Mouse (Mus musculus): Measurements from ENCODE around the gene Mrpl37.

Mrpl37 gene

DNA sequence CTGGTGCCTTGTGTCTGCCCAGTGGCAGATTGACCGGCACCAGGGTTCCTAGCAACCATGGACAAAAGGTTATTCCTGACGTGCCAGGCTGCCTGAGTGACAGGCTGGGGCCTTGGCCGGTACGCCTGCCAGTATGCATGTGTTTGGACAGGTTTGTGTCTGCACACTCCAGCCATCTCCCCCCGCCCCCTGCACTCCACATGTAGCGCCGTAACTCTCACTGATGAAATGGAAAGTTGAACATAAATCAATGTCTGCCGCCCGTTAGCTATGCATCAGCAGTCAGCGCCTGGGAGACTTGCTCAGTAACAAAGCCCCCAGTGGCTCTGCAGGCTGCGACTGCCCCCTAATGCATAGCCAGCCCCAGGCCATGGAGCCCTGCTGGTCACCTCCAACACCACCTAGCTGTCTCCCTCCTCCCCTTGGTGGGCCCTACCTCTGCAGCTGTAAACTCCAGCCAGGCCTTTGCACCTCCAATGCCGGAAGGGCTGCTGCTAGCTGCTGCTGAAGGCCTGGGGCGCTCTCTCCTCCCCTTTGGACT is 50.6 kb downstream of the Mrpl37 start:
- DNase-seq: no peak

DNA sequence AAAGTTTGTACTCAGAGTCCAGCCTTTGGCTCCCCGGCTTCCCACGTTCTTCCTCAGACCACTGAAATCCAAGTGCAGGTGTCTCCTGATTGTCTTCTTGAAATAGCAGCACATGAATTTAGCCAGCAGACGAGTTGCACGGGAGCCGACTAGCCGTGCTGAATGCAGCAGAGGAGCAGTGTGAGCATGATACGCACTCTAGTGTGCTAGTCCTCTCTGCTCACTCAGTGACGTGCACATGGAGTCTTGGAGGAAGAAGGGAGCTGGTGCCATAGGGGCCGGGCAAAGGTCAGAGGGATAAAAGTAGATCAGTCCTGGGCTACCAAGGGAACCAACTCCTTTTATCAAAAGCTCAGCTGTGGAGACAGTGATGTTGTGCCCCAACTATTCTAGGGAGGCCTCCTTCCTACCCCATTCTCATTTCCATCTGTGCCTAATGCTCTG is 52.8 kb downstream of the Mrpl37 start:
- DNase-seq: no peak

DNA sequence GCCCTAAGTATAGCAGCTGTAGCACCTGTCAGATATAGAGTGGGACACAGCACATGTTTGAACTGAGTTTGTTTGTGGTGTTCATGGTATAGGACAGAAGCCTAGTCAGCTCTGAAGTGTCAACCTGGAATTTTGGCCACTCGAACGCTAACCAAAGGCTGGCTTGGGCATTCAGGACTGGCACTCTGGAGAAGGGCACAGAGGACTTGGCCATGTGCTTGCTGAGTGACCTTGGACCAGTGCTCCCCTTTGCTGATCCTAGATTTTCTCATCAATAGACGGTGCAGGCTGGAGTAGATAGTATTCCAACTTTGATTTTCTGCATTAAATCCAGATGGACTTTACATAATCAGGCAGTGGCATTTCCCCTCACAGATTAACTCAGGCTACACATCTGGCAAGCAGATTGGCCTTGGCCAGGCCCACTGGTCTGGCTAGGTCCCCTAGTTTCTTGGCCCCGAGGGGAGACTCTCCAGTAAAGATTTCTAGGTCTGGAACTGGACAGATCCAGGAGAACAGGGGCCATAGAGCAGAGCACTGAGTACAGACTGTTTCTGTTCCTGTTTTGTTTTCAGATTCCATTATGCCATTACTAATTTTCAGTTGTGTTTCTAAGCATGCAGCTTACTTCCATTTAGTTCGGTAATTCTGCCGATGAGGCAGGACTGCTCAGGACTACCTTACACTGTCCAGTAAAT is 53.4 kb downstream of the Mrpl37 start:
- no peak for DNase-seq

DNA sequence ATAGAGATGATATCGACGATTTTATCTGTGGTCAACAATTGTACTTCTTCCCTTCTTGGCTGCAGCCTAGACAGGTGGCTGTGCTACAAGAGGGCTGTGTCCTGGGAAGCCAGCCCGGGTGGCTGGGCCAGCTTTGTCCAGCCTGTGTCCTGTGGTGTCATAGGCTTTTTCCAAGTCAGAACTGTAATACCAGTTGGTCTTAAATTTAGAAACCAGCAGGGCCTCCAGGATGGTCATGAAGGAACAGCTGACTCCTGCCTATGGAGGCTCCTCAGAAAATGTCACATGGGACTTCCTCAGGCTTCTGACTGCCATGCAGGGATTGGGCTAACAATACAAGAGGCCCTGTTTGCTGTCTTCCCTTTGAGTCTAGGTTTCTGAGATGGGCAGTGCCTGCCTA is 54.1 kb downstream of the Mrpl37 start:
- no peak for DNase-seq

DNA sequence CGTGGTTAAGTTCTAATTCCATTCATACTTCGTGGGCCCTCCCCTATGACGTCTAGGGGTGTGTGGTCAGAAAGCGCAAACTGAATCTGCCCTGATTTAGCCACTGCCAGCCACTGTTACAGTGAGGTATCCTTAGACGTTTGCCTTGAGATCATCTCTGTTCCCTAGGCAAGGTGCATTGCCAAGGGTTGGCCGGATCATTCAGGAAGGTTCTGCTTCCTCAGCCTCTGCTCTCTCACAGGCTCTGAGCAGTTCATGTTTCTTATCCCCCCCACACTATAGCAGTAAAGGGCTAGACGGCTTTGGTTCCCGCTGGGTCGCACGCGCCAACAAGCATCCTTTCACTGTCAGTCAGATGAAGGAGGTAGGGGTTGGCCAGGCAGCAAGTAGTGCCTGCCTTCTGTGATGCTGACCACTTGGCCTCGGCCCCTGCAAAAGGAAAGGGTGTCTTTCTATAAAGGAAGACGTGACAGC is 54.6 kb downstream of the Mrpl37 start:
- no peak for DNase-seq

GRCm38 (mm10) chr4:107011325-107012004 is 55.2 kb downstream of the Mrpl37 start:
- peak in 1 of 2 experiments; percentile 21 for DNase-seq

GRCm38 (mm10) chr4:107009548-107009947 is 57.1 kb downstream of the Mrpl37 start:
- DNase-seq: no peak

DNA sequence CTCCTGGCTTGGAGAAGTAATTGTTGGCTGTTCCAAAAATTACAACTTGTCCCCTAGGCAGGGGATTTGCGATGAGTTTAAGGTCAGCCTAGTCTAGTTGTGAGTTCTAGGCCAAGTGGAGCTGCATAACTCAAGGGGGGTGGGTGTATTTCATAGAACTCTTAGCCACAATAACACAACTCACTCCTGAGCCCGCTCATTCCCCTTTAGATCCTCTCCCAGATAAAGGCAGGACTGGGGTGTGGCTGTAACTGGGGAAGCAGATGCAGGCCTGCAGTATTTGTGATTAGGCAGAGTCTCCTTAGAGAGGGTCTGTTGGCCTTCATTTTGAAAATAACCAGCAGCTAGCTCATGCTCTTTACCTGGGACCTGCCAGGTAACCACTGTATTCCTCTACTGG is 58.5 kb downstream of the Mrpl37 start:
- DNase-seq: no peak

GRCm38 (mm10) chr4:107007359-107007758 is 59.3 kb downstream of the Mrpl37 start:
- DNase-seq: no peak

DNA sequence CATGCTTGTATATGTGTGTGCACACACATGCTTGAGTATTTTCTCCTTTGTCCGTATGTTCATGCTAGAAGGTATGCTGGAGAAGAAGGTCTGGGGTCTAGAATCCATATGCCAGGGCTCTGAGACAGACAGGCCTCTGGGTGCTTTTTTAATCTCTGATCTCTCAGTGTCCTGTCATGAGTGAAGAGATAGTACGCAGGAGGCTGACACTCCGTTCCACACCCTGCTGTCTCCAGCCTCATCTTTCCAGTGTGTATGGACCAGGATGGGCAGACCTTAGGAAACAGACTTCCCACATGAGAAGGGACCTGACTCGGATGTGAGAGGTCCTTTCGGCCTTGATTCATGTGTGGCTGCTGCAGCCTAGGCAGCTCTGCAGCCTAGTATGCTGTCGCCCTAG is 59.9 kb downstream of the Mrpl37 start:
- no peak for DNase-seq

GRCm38 (mm10) chr4:107006229-107006628 is 60.4 kb downstream of the Mrpl37 start:
- peak in 1 of 2 experiments; percentile 33 for DNase-seq

Measured in thymus, postnatal 36 days (tissue).